Mouse (Mus musculus) olfactory bulb, adult 2 months (tissue): Measurements from ENCODE around the gene Slc44a5. TPM values are rescaled to one million over a fixed set of nuclear protein-coding genes. Genes with fewer than 3 reads are reported as not detected.

Source experiments
- H3K27ac ChIP-seq: fragments of 200-500 bp; 2 replicates; pipeline ENCODE4 v1.5.1; 2012; ENCODE audit warnings: low read depth, low read length; ENCODE audit not compliant: insufficient read depth
- H3K4me1 ChIP-seq: fragments of 200-500 bp; 2 replicates; pipeline ENCODE4 v1.6.1; 2012; ENCODE audit warnings: low read length; ENCODE audit not compliant: control insufficient read depth, insufficient read depth
- H3K4me3 ChIP-seq: fragments of 200-500 bp; 2 replicates; pipeline ENCODE4 v1.5.1; 2012; ENCODE audit warnings: mild to moderate bottlenecking, low read depth, low read length, moderate library complexity; ENCODE audit not compliant: insufficient read depth
- CTCF ChIP-seq: fragments of 200-500 bp; IDR thresholded peaks from 2 replicates; pipeline ENCODE4 v1.5.1; 2012; ENCODE audit warnings: low read depth, mild to moderate bottlenecking, low read length, moderate library complexity; ENCODE audit not compliant: insufficient read depth
- POLR2A ChIP-seq: fragments of 200-500 bp; IDR thresholded peaks from 2 replicates; pipeline ENCODE4 v1.6.1; 2012; ENCODE audit warnings: mild to moderate bottlenecking, low read depth, low read length, moderate library complexity; ENCODE audit not compliant: insufficient read depth
- WGBS: fragments of 180-500 bp; shearing (Covaris S2); methylation state at CpG from one replicate; pipeline ENCODE4 v1.1.7; 2018; 5-methylcytosine and 5-hydroxymethylcytosine counted together
- polyA plus RNA-seq: library from polyadenylated mRNA; stranded (reverse); fragments of >200 nt; gene quantifications from 2 replicates; pipeline ENCODE4 v1.2.4, GENCODE M21; 2012; ENCODE audit warnings: low replicate concordance; ENCODE audit not compliant: missing spikeins, insufficient read depth, insufficient read length

Gene Slc44a5
- polyA plus RNA-seq, 1 experiment, result not detected

GRCm38 (mm10) chr3:153961632-153962389 lies 11.4 kb upstream of the Slc44a5 start:
- Histone ChIP-seq H3K4me3 (no peak overlapping the region), H3K27ac (no peak overlapping the region), H3K4me1 (no peaks in the 10 kb centered on the region)
- WGBS, result 78% methylated on average over 6 of the region's 6 CpGs
- TF ChIP-seq POLR2A, result no peak
- no peak for TF ChIP-seq CTCF

- Histone ChIP-seq H3K4me1 (no peaks in the 10 kb centered on the region), H3K27ac (no peak overlapping the region), H3K4me3 (no peak overlapping the region)
- WGBS, result 93% methylated on average over 5 of the region's 5 CpGs
- no peak for TF ChIP-seq CTCF
- no peak for TF ChIP-seq POLR2A
Measured at GRCm38 (mm10) chr3:153967447-153967846, 5.8 kb upstream of the Slc44a5 start.

GRCm38 (mm10) chr3:153968549-153968948 lies 4.7 kb upstream of the Slc44a5 start:
- Histone ChIP-seq H3K4me1 (peaks cover 3% of the 10 kb centered on the region; the same call in 1 of the 2 replicates), H3K4me3 (no peak overlapping the region), H3K27ac (no peak overlapping the region)
- no peak for TF ChIP-seq POLR2A
- TF ChIP-seq CTCF, result no peak
- 47% methylated on average over 4 of the region's 4 CpGs for WGBS

GRCm38 (mm10) chr3:153969451-153969850 lies 3.8 kb upstream of the Slc44a5 start:
- TF ChIP-seq CTCF (no peak), POLR2A (no peak)
- WGBS, result 92% methylated on average over 4 of the region's 4 CpGs

GRCm38 (mm10) chr3:153973949-153974760 lies 919 bp downstream of the Slc44a5 start:
- peaks cover 9% of the 10 kb centered on the region for H3K4me1 ChIP-seq
- no peak overlapping the region for H3K27ac ChIP-seq
- TF ChIP-seq CTCF (no peak), POLR2A (no peak)
- peak overlapping the region; percentile 59 for H3K4me3 ChIP-seq
- 12% methylated on average over 21 of the region's 21 CpGs for WGBS

More at GRCm38 (mm10) chr3:153969451-153969850, 3.8 kb upstream of the Slc44a5 start:
- Histone ChIP-seq H3K4me1 (peaks cover 7% of the 10 kb centered on the region), H3K27ac (no peak overlapping the region), H3K4me3 (no peak overlapping the region)

GRCm38 (mm10) chr3:153975060-153975459 lies 1.8 kb downstream of the Slc44a5 start:
- WGBS, result 41% methylated on average over 6 of the region's 6 CpGs

GRCm38 (mm10) chr3:153975791-153976190 lies 2.6 kb downstream of the Slc44a5 start:
- no peak for TF ChIP-seq CTCF
- no peak for TF ChIP-seq POLR2A
- 87% methylated on average over 7 of the region's 7 CpGs for WGBS
- Histone ChIP-seq H3K4me3 (no peak overlapping the region), H3K4me1 (peaks cover 9% of the 10 kb centered on the region), H3K27ac (no peak overlapping the region)

More at GRCm38 (mm10) chr3:153975060-153975459, 1.8 kb downstream of the Slc44a5 start:
- Histone ChIP-seq H3K4me1 (peaks cover 9% of the 10 kb centered on the region), H3K4me3 (no peak overlapping the region), H3K27ac (no peak overlapping the region)
- TF ChIP-seq POLR2A, result no peak
- TF ChIP-seq CTCF, result no peak

GRCm38 (mm10) chr3:153980611-153981010 lies 7.4 kb downstream of the Slc44a5 start:
- H3K27ac ChIP-seq, result no peak overlapping the region
- no peaks in the 10 kb centered on the region for H3K4me1 ChIP-seq
- TF ChIP-seq POLR2A, result no peak
- WGBS, result 68% methylated on average over 2 of the region's 2 CpGs
- H3K4me3 ChIP-seq, result no peak overlapping the region

GRCm38 (mm10) chr3:153984428-153985340 lies 11.4 kb downstream of the Slc44a5 start:
- WGBS, result 51% methylated on average over 10 of the region's 10 CpGs
- no peak overlapping the region for H3K4me3 ChIP-seq
- no peaks in the 10 kb centered on the region for H3K4me1 ChIP-seq
- TF ChIP-seq CTCF (no peak), POLR2A (no peak)
- no peak overlapping the region for H3K27ac ChIP-seq
